Comparison of ENCODE assay signal across 11 mouse cellular contexts in genomic region chr7:116286611-116287355, GRCm38 (mm10). TPM values are rescaled to one million over a fixed set of nuclear protein-coding genes. Genes with fewer than 3 reads are reported as not detected.
DNase-seq lines count a peak whose midpoint lies in the region; ATAC-seq and TF ChIP-seq lines count a peak whose summit lies in the region.
"Had no signal": no experiment of that assay in that cellular context is flagged by ENCODE, and none has a peak within 500 bp of the region (broad histone marks: within the 10 kb centered on the region; RNA-seq: fewer than 3 reads in every experiment).

No protein-coding gene starts in this region.

- H3K27ac ChIP-seq in embryonic facial prominence, embryonic 15.5 days (replicated peaks), result 0 out of 2 replicates have a peak overlapping the region, but pooled peaks have one; percentile 28
- peak overlapping the region; percentile 63 for H3K27ac ChIP-seq in limb, embryonic 10.5 days
- H3K27ac ChIP-seq in small intestine, adult 2 months (ENCODE audit: insufficient read depth, low read depth, low read length), result peak overlapping the region; percentile 89

- no peaks in the 10 kb centered on the region for H3K9me3 ChIP-seq in embryonic facial prominence, embryonic 15.5 days (replicated peaks)
- no peaks in the 10 kb centered on the region for H3K9me3 ChIP-seq in limb, embryonic 10.5 days (replicated peaks)

- ATAC-seq in embryonic facial prominence, embryonic 15.5 days (ENCODE audit: insufficient number of reproducible peaks, low FRiP score, low TSS enrichment, low read depth), result no peak
- ATAC-seq: forebrain, postnatal 0 days had no signal

- TF ChIP-seq POLR2A in lung, adult 2 months (IDR thresholded peaks at IDR 0.05; ENCODE audit: borderline replicate concordance, extremely low read depth, low read depth, low read length), result no peak
- no peak for TF ChIP-seq POLR2A in small intestine, adult 2 months (IDR thresholded peaks at IDR 0.05; ENCODE audit: low read depth, low read length)

- no peak for TF ChIP-seq CTCF in lung, adult 2 months (IDR thresholded peaks at IDR 0.05; ENCODE audit: insufficient read depth, low read length)
- no peak for TF ChIP-seq CTCF in small intestine, adult 2 months (IDR thresholded peaks at IDR 0.05; ENCODE audit: extremely low read depth, insufficient read length, insufficient replicate concordance, low read depth, low read length)

- no peak overlapping the region for H3K4me2 ChIP-seq in embryonic facial prominence, embryonic 15.5 days (replicated peaks)

- H3K9ac ChIP-seq in embryonic facial prominence, embryonic 15.5 days, result no peak overlapping the region
- H3K9ac ChIP-seq: forebrain, postnatal 0 days had no signal

- DNase-seq in lung, adult 18-20 months, result peak; percentile 49 to 57
- DNase-seq in lung, adult 2 months, result no peak
- DNase-seq in limb, embryonic 10.5 days (ENCODE audit: low spot score), result no peak
- DNase-seq in gastrocnemius, adult 8-10 months (ENCODE audit: low spot score in 2 of 2), result no peak
- no peak for DNase-seq in ovary, postnatal 10 days (ENCODE audit: low spot score)
- no peak for DNase-seq in right cerebral cortex, postnatal 25 days
- DNase-seq: cerebellum, adult 18-20 months; forebrain, postnatal 0 days; thymus, adult 18-20 months had no signal

- no peaks in the 10 kb centered on the region for H3K27me3 ChIP-seq in embryonic facial prominence, embryonic 15.5 days
- H3K27me3 ChIP-seq in limb, embryonic 10.5 days (ENCODE audit: low read depth, poor library complexity, severe bottlenecking), result no peaks in the 10 kb centered on the region
- no peaks in the 10 kb centered on the region for H3K27me3 ChIP-seq in small intestine, adult 2 months (ENCODE audit: control insufficient read depth, insufficient read depth, low read length)

- peaks cover 9% of the 10 kb centered on the region; the same call in 1 of the 2 replicates for H3K4me1 ChIP-seq in lung, adult 2 months (ENCODE audit: control insufficient read depth, insufficient read depth, low read length)
- H3K4me1 ChIP-seq in embryonic facial prominence, embryonic 15.5 days, result peaks cover 19% of the 10 kb centered on the region
- H3K4me1 ChIP-seq in limb, embryonic 10.5 days, result peaks cover 35% of the 10 kb centered on the region
- peaks cover 53% of the 10 kb centered on the region for H3K4me1 ChIP-seq in small intestine, adult 2 months (ENCODE audit: control insufficient read depth, insufficient read depth, insufficient read length, low read length)

- H3K36me3 ChIP-seq in embryonic facial prominence, embryonic 15.5 days, result no peaks in the 10 kb centered on the region
- H3K36me3 ChIP-seq in limb, embryonic 10.5 days, result no peaks in the 10 kb centered on the region
- no peaks in the 10 kb centered on the region for H3K36me3 ChIP-seq in small intestine, adult 2 months (ENCODE audit: control insufficient read depth, insufficient read depth, low read length)

- H3K4me3 ChIP-seq in lung, adult 2 months (replicated peaks; ENCODE audit: extremely low read depth, low read depth, low read length), result no peak overlapping the region
- H3K4me3 ChIP-seq in embryonic facial prominence, embryonic 15.5 days (replicated peaks), result no peak overlapping the region
- H3K4me3 ChIP-seq in limb, embryonic 10.5 days, result no peak overlapping the region
- H3K4me3 ChIP-seq in small intestine, adult 2 months (ENCODE audit: low read depth, low read length), result peak overlapping the region; percentile 6; the same call in 1 of the 2 replicates

- WGBS in lung, adult 2 months, result 30% methylated on average over 11 of the region's 11 CpGs
- WGBS in embryonic facial prominence, embryonic 15.5 days, result 39% methylated on average over 11 of the region's 11 CpGs
- WGBS in limb, embryonic 10.5 days, result 30% methylated on average over 11 of the region's 11 CpGs
- WGBS in small intestine, adult 2 months, result 15% methylated on average over 11 of the region's 11 CpGs

RNA-seq across cellular contexts. Expression of gene Plekha7, which starts 21.4 kb away (rescaled TPM):
- 9.4 and 10.0 TPM in 2 replicates for polyA plus RNA-seq in lung, adult 2 months (2012; rRNA removed)
- 15.4 and 16.1 TPM in 2 replicates for polyA plus RNA-seq in embryonic facial prominence, embryonic 15.5 days (2015; fragmentation: Nextera tagmentation; extraction: Ambion mirVana)
- polyA plus RNA-seq in limb, embryonic 10.5 days (2016; fragmentation: Nextera tagmentation; extraction: Ambion mirVana), result 5.8 and 6.9 TPM in 2 replicates
- 18.8 and 38.2 TPM in 2 replicates for polyA plus RNA-seq in small intestine, adult 2 months (2012; rRNA removed)
- total RNA-seq in gastrocnemius, adult 8-10 months (2022), result 1 to 10 TPM in 3 of 4 experiments, under 1 TPM in 1; 0.51 to 2.6 (median 1.4) TPM

RNA-seq across cellular contexts. Expression of gene Rps13, which starts 47.2 kb away (rescaled TPM):
- 82.3 and 118 TPM in 2 replicates for polyA plus RNA-seq in lung, adult 2 months (2012; rRNA removed)
- polyA plus RNA-seq in embryonic facial prominence, embryonic 15.5 days (2015; fragmentation: Nextera tagmentation; extraction: Ambion mirVana), result 696 and 834 TPM in 2 replicates
- polyA plus RNA-seq in limb, embryonic 10.5 days (2016; fragmentation: Nextera tagmentation; extraction: Ambion mirVana), result 840 and 992 TPM in 2 replicates
- polyA plus RNA-seq in small intestine, adult 2 months (2012; rRNA removed), result 15.1 and 40.2 TPM in 2 replicates
- total RNA-seq in gastrocnemius, adult 8-10 months (2022), result 100 to 1,000 TPM; 211 to 298 (median 263) TPM

Comparison
In these comparisons a context has a peak if more than half of its experiments do, and no peak if none do; other contexts are left out.
1. DNase-seq: peak in lung, adult 18-20 months (2 of 2); none in lung, adult 2 months (single experiment), limb, embryonic 10.5 days (single experiment), gastrocnemius, adult 8-10 months (0 of 2), ovary, postnatal 10 days (single experiment) and right cerebral cortex, postnatal 25 days (single experiment).
2. H3K27ac ChIP-seq: peak in every context shown above with its lines; median percentile 89 in small intestine, adult 2 months; 63 in limb, embryonic 10.5 days; 28 in embryonic facial prominence, embryonic 15.5 days.